Mouse (Mus musculus): Measurements from ENCODE around the gene D11Wsu47e.

The D11Wsu47e gene

GRCm38 (mm10) chr11:113666648-113667047 lies 17.6 kb upstream of the D11Wsu47e start:
- DNase-seq (ENCODE audit: low spot score) = peak; percentile 23

GRCm38 (mm10) chr11:113667122-113667521 lies 17.1 kb upstream of the D11Wsu47e start:
- DNase-seq (ENCODE audit: low spot score) = no peak

- DNase-seq (ENCODE audit: low spot score) = no peak
These were observed 16.5 kb upstream of the D11Wsu47e start for GRCm38 (mm10) chr11:113667704-113668103.

- no peak for DNase-seq (ENCODE audit: low spot score)
These were observed 15.4 kb upstream of the D11Wsu47e start for GRCm38 (mm10) chr11:113668857-113669256.

- DNase-seq (ENCODE audit: low spot score) = no peak
These were observed 14.5 kb upstream of the D11Wsu47e start for GRCm38 (mm10) chr11:113669711-113670110.

GRCm38 (mm10) chr11:113673614-113674013 lies 10.6 kb upstream of the D11Wsu47e start:
- DNase-seq (ENCODE audit: low spot score) = no peak

GRCm38 (mm10) chr11:113674595-113674994 lies 9.6 kb upstream of the D11Wsu47e start:
- no peak for DNase-seq (ENCODE audit: low spot score)

- no peak for DNase-seq (ENCODE audit: low spot score)
These were observed 7.4 kb upstream of the D11Wsu47e start for GRCm38 (mm10) chr11:113676847-113677246.

- DNase-seq (ENCODE audit: low spot score) = no peak
These were observed 6.8 kb upstream of the D11Wsu47e start for GRCm38 (mm10) chr11:113677378-113677777.

GRCm38 (mm10) chr11:113678373-113678772 lies 5.8 kb upstream of the D11Wsu47e start:
- DNase-seq (ENCODE audit: low spot score) = no peak

- no peak for DNase-seq (ENCODE audit: low spot score)
These were observed 3.3 kb upstream of the D11Wsu47e start for GRCm38 (mm10) chr11:113680954-113681353.

- no peak for DNase-seq (ENCODE audit: low spot score)
These were observed 2.2 kb upstream of the D11Wsu47e start for GRCm38 (mm10) chr11:113681979-113682378.

GRCm38 (mm10) chr11:113682897-113683626 lies 1.1 kb upstream of the D11Wsu47e start:
- DNase-seq (ENCODE audit: low spot score) = peak; percentile 27

GRCm38 (mm10) chr11:113683627-113683956 lies 620 bp upstream of the D11Wsu47e start:
- no peak for DNase-seq (ENCODE audit: low spot score)

GRCm38 (mm10) chr11:113684707-113685426 lies 655 bp downstream of the D11Wsu47e start:
- DNase-seq (ENCODE audit: low spot score) = no peak

GRCm38 (mm10) chr11:113687031-113687430 lies 2.8 kb downstream of the D11Wsu47e start:
- DNase-seq (ENCODE audit: low spot score) = no peak

GRCm38 (mm10) chr11:113690506-113690905 lies 6.3 kb downstream of the D11Wsu47e start:
- DNase-seq (ENCODE audit: low spot score) = no peak

GRCm38 (mm10) chr11:113691318-113691717 lies 7.1 kb downstream of the D11Wsu47e start:
- DNase-seq (ENCODE audit: low spot score) = no peak

GRCm38 (mm10) chr11:113691851-113692250 lies 7.6 kb downstream of the D11Wsu47e start:
- DNase-seq (ENCODE audit: low spot score) = no peak

- DNase-seq (ENCODE audit: low spot score) = no peak
These were observed 13.4 kb downstream of the D11Wsu47e start for GRCm38 (mm10) chr11:113697571-113697970.

GRCm38 (mm10) chr11:113698013-113698545 lies 13.9 kb downstream of the D11Wsu47e start:
- no peak for DNase-seq (ENCODE audit: low spot score)

- no peak for DNase-seq (ENCODE audit: low spot score)
These were observed 15.4 kb downstream of the D11Wsu47e start for GRCm38 (mm10) chr11:113699643-113700042.

GRCm38 (mm10) chr11:113703758-113704157 lies 19.5 kb downstream of the D11Wsu47e start:
- peak; percentile 65 for DNase-seq (ENCODE audit: low spot score)
